Mouse (Mus musculus) kidney, postnatal 10 days (tissue): ENCODE results near the gene Lrg1.
A peak's percentile ranks its signal among the peaks of the same experiment; 100 is the strongest.
"Not testable (repeated sequence)": the region's sequence is repeated elsewhere in the genome, so short reads cannot be mapped to it uniquely, and the experiment has no call there.

ENCODE experiments used
- DNase-seq: peaks from one replicate; pipeline ENCODE4 v3.0.0; 2021; ENCODE audit warnings: mixed read lengths

Gene Lrg1

GRCm38 (mm10) chr17:56108334-56109044, 13.3 kb downstream of the Lrg1 start:
- no peak for DNase-seq

DNA sequence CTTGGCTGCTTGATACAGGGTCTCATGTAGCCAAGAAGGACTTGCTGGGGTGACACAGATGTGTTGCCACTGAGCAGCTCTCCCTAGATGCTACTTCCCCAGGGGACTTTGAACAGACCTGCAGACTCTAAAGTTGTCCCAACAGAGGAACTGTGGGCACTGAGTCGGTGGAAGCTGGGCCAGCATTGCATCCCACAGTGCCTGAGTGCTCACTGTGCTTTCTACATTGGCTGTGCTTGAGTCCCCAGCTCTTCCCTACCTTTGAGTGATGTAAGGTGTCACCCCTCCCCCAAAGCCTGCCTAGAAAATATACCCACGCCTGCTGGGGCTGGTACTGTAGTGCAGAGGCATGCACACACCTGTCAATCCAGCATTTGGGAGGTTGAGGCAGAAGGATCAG, 14.1 kb downstream of the Lrg1 start:
- DNase-seq, result no peak

DNA sequence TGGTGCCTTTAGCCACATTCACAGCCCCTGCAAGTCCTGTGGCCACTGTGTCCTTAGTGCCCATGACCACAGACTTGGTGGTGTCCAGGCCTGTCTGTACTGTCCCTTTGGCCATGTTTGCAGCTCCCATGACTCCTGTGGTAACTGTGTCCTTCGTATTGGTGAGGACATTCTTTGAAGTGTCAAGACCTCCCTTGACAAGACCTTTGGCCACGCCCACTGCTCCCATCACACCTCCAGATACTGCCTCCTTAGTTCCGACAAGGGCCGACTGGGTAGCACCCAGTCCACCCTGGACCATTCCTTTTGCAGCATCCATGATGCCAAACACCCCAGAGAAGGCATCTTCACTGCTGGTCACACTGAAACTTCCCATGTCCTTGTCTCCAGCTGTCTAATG, 14.8 kb downstream of the Lrg1 start:
- no peak for DNase-seq

GRCm38 (mm10) chr17:56106436-56106835, 15.4 kb downstream of the Lrg1 start:
- DNase-seq, result not testable (repeated sequence)

- DNase-seq, result not testable (repeated sequence)
Observed at GRCm38 (mm10) chr17:56104821-56105220, 17.0 kb downstream of the Lrg1 start.

DNA sequence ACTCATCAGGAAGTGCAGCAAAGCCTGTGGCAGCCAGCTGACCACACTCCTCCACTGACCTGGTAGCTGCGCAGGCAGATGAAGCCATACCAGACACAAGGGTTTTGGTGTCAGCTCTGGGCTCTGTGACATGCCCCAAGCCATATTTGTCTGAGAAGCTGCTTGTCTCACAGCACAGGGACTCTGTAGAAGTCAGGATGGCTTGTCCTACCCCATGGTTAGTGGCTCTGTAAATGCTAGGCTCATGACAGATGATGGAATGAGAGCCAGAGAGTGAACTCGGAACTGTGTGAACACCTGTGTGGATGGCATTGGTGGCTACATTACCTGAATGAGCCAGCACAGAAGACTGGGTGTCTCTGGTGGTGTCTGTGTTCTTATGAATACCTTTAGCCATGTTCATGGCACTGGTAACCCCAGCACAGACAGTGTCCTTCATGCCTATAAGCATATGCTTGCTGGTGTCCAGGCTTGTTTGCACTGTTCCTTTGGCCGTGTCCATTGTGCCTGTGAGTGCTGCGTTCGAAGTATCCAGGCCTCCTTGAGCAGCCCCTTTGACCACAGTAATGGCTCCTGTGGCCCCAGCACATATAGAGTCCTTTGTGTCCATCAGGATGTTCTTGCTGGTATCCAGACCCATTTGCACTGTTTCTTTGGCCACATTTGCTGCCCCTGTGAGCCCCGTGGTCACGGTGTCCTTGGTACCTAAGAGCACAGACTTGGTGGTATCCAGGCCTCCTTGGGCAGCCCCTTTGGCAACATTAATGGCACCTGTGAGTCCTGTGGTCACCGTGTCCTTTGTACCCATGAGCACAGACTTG, 18.1 kb downstream of the Lrg1 start:
- no peak for DNase-seq

GRCm38 (mm10) chr17:56102927-56103326, 18.9 kb downstream of the Lrg1 start:
- no peak for DNase-seq

DNA sequence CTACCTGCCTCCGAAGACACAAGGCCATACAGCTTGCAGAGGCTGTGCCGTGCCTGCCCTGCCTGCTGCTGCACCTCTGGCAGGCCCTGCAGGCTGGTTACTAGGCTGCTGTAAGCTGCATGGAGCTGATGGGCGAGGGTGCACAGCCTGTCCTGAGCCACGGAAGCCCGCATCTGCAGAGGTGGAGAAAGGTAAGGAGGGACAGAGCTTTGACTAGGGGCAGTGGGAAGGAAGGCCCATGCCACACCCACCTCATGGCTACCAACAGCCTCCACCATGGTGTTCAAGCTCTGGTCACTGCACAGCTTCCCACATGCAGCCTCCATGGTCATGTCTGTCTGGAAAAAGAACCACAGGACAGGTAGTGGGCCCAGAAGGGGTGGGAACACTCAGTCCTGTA, 19.6 kb downstream of the Lrg1 start:
- DNase-seq, result no peak

GRCm38 (mm10) chr17:56100811-56101210, 21.0 kb downstream of the Lrg1 start:
- DNase-seq, result no peak

DNA sequence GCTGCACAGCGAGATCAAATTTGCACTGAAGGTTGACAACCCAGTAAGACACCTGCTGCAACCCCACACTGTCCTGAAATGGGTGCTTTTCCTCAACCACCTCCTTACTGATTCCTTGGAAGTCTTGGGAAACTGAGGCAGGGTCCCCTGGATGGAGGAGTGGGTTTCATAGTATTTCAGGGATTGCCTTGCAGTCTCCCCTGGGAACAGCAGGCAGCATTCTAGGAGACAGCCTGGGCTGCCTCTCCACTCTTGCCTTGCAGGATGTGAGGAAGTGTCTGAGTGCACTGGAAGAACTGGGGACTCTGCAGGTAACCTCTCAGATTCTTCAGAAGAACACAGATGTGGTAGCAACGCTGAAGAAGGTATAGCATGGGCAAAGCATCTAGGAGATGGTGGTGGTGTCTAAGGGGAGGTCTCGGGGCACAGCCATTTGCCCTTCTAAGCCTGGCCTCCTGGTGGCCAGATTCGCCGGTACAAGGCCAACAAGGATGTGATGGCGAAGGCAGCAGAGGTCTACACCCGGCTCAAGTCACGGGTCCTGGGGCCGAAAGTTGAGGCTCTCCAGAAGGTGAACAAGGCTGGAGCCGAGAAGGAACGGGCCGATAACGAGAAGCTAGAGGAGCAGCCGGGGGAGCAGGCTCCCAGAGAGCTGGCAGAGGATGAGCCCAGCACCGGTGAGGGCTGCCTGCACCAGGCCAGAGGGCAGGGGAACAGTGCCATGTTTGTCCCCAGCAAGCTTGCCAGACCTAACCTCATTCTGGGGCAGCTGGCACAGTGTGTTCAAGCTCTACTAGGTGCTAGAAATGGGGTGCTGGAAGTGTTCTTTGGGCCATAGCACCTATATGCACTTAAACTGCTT, 22.9 kb downstream of the Lrg1 start:
- DNase-seq, result no peak

DNA sequence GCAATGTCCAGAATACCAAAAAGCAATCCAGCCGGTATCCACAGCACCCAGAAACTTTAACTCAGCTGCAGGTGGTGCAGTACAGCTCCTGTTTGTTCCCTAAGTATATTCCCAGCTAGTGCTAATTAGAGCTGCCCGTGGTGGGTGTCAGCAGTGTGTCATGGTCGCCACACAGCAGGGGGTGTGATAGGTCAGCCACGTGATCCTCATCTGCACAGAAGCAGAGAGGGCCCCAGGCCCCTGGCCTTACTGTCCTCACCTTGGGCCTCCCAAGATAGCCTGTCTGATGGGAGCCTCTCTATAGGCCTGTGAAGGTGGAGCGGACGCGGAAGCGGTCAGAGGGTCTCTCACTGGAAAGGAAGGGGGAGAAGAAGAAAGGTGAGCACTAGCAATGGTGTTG, 23.6 kb downstream of the Lrg1 start:
- no peak for DNase-seq

GRCm38 (mm10) chr17:56096883-56097282, 24.9 kb downstream of the Lrg1 start:
- no peak for DNase-seq

GRCm38 (mm10) chr17:56092794-56093193, 29.0 kb downstream of the Lrg1 start:
- DNase-seq, result no peak

DNA sequence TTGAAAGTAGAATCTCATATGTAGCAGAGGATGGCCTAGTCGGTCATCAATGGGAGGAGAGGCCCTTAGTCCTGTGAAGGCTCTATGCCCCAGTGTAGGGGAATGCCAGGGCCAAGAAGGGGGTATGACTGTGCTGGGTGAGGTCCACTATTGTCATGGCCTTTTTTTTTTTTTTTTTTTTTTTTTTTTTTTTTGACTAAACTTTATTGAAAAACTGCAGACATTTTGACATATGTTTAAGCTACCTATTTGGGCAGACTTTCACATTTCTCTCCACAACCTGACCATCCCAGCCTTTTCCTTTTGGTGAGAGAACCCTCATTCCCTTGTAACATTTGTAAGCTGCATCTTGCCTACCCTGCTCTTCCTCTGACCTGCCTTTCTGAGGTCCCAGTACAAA, 29.5 kb downstream of the Lrg1 start:
- no peak for DNase-seq

DNA sequence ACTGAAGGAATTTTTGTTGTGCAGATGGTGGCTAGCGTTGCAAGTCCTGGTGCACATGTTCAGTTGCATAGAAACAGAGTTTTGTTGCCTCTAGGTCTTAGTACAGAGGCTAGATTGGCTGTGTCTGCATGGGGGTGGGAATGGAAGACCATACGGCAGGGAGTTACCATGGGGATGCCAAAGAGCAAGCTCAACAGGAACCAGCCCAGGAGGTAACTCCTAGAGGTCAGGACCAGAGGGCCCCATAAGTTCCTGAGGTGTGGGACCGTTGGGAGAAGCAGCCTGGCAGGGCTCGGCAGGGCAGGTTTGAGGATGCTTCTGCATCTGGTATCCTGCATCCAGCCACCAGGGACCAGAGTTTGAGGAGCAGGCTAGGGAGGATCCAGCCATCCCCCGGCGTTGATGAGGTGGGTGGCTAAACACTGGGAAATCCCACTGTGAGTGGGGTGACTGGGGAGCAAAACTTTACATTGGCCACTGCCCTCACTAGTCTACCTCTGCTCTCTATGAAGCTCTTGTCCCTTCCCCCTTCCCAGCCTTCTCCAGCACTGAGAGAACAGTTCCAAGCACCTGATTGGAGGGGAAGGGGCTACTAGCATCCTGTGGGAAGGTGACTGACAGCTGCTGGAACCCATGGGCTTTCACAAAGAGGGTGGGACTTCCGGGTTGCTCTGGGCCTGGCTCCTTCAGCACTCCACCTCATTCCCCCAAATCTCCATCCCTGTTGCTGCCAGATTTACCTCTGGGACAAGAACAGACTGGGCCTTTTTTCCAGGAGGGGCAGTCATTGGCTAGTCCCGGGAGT, 40.8 kb downstream of the Lrg1 start:
- DNase-seq, result peak; percentile 56

DNA sequence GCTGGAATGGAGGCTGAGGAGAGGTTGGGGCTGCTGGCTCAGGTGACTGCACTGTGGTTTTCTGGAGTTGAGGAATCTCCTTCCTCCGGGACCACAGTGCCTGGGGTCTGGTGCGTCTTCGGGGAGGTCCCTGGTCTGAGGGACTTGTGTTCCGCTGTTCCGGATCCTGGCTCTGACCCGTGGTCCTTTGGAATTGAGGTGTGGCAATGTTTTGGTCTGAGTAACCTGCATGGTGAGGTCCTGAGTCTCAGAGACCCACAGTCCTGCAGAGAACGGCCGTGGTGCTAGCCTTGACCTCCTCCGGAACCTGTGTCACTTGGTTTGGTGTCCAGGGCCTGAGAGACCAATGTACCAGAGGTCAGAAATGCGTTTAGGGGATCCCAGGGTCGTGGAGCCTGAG, 41.9 kb downstream of the Lrg1 start:
- no peak for DNase-seq

- DNase-seq, result peak; percentile 100
Observed at GRCm38 (mm10) chr17:56078880-56079795, 42.7 kb downstream of the Lrg1 start, which contains the start of gene Hdgfl2. TSS of gene Hdgfl2 (plus strand) at chr17:56079634.

- DNase-seq, result peak; percentile 33
Observed at GRCm38 (mm10) chr17:56078361-56078760, 43.4 kb downstream of the Lrg1 start.

- no peak for DNase-seq
Observed at GRCm38 (mm10) chr17:56077523-56077922, 44.3 kb downstream of the Lrg1 start.

- DNase-seq, result peak; percentile 99
Observed at GRCm38 (mm10) chr17:56074827-56075208, 47.0 kb downstream of the Lrg1 start, which contains the start of gene Ubxn6. TSS of gene Ubxn6 (minus strand) at chr17:56075028.
